Mouse (Mus musculus) megakaryocyte, embryonic 14.5 days (primary cell): ENCODE data around the gene Psg17.
"Not testable (repeated sequence)": the region's sequence is repeated elsewhere in the genome, so short reads cannot be mapped to it uniquely, and the experiment has no call there.

Experiments used
- FLI1 ChIP-seq: IDR thresholded peaks from 2 replicates; pipeline ENCODE4 v1.6.1; 2012; ENCODE audit warnings: low read length, inconsistent platforms, mixed read lengths
- GATA1 ChIP-seq: IDR thresholded peaks from 3 replicates; pipeline ENCODE4 v1.6.1; 2012; ENCODE audit warnings: mixed read lengths, low read length, inconsistent platforms, borderline replicate concordance

- not testable (repeated sequence) for TF ChIP-seq GATA1, FLI1
Observed at GRCm38 (mm10) chr7:18781301-18781700, 40.1 kb downstream of the Psg17 start.
